Mouse (Mus musculus): ENCODE data around the gene Olfr215.

DNA sequence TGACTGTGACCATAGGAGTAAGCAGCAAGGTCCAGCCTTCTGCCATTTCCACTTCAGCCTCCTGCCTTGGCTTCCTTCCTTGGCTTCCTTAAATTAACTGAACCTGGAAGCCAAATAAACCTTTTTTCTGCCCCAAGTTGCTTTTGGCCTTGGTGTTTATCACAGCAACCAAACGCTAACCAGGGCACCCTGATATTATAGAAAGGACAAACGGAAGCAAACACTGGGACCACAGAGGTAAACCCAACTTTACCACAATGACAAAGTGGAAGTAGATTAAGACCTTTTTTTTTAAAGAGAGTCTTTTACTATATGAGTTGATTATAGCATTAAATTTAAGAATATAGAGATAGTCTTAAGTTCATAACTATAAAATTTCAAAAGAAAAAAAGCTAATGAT lies 41.5 kb downstream of the Olfr215 start:
- TF ChIP-seq CTCF (IDR thresholded peaks at IDR 0.05; ENCODE audit: control insufficient read depth, insufficient read depth, low read length), result no peak
- no peak for TF ChIP-seq POLR2A (IDR thresholded peaks at IDR 0.05; ENCODE audit: borderline replicate concordance, control insufficient read depth, low read depth, low read length)
